Mouse (Mus musculus): ENCODE results near the gene Zdhhc19. TPM values are rescaled to one million over a fixed set of nuclear protein-coding genes. Genes with fewer than 3 reads are reported as not detected.

The Zdhhc19 gene
- polyA plus RNA-seq, 1 experiment from 2014 or later, result 0.26 TPM

DNA sequence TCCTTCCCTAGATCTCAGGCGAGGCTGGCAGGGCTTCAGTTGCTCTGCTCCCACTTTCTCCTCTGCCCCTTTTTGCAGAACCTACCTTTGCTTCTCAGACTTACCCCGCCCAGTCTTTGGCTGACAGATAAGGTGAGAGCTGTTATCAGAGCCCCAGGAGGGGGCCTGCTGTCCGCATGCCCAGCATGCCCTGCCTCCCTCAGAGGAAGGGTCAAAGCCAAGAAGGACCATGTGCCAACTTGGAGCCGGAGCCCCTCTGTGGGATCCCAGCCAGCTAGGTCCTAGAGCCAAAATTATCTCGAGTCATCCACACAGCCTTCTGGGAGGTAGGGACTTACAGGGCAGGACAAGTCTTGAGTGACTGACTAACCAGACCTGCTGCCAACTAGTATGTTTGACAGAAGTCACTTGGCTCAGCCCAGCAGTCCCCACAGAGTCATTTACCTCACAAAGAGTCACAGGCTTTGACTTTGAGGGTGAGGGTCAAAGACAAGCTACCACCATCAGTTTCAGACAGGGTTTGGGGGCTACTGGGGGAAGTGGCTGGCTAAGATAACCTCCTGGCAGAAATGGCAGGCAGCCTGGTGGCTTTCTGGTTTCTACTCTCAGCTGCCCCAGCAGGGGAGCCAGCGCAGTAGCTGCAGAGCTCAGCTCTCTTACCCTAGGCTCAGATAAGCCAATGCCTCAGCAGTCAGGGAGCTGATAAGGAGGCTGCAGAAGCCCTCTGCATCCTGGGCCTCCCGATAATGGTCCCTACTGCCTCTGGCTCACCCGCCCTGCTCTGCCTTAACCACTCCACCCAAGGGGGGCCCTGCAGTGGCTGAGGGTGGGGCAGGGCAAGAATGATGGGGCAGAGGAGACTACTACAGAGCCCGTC, 13.2 kb downstream of the Zdhhc19 start:
- Histone ChIP-seq H3K27me3 (ENCODE audit: control insufficient read depth, insufficient read depth, low read depth, low read length) (no peaks in the 10 kb centered on the region), H3K4me1 (ENCODE audit: control insufficient read depth, insufficient read depth, low read length) (peaks cover 2% of the 10 kb centered on the region; the same call in 1 of the 2 replicates), H3K36me3 (ENCODE audit: control insufficient read depth, insufficient read depth, low read length) (no peaks in the 10 kb centered on the region), H3K9ac (ENCODE audit: low read depth, low read length) (no peak overlapping the region), H3K27ac (ENCODE audit: low read length) (peak overlapping the region; percentile 28), H3K9me3 (replicated peaks; ENCODE audit: control insufficient read depth, low read length, poor library complexity, severe bottlenecking) (no peaks in the 10 kb centered on the region), H3K4me2 (ENCODE audit: low read length) (no peak overlapping the region), H3K4me3 (ENCODE audit: low read depth, low read length) (no peak overlapping the region)
- 60% methylated on average over 9 of the region's 9 CpGs for WGBS
- ATAC-seq, result 0 out of 2 replicates have a peak, but pooled peaks have one; percentile 30

- Histone ChIP-seq H3K9me3 (replicated peaks; ENCODE audit: control insufficient read depth, low read length, poor library complexity, severe bottlenecking) (no peaks in the 10 kb centered on the region), H3K9ac (ENCODE audit: low read depth, low read length) (no peak overlapping the region), H3K36me3 (ENCODE audit: control insufficient read depth, insufficient read depth, low read length) (no peaks in the 10 kb centered on the region), H3K27ac (ENCODE audit: low read length) (no peak overlapping the region), H3K4me2 (ENCODE audit: low read length) (no peak overlapping the region), H3K4me3 (ENCODE audit: low read depth, low read length) (no peak overlapping the region), H3K4me1 (ENCODE audit: control insufficient read depth, insufficient read depth, low read length) (peaks cover 6% of the 10 kb centered on the region), H3K27me3 (ENCODE audit: control insufficient read depth, insufficient read depth, low read depth, low read length) (no peaks in the 10 kb centered on the region)
- WGBS, result 75% methylated on average over 18 of the region's 18 CpGs
- ATAC-seq, result no peak
These were observed 14.6 kb downstream of the Zdhhc19 start for GRCm38 (mm10) chr16:32510399-32511337.

- no peak for ATAC-seq
- Histone ChIP-seq H3K9ac (ENCODE audit: low read depth, low read length) (no peak overlapping the region), H3K4me1 (ENCODE audit: control insufficient read depth, insufficient read depth, low read length) (peaks cover 12% of the 10 kb centered on the region), H3K27me3 (ENCODE audit: control insufficient read depth, insufficient read depth, low read depth, low read length) (no peaks in the 10 kb centered on the region), H3K36me3 (ENCODE audit: control insufficient read depth, insufficient read depth, low read length) (no peaks in the 10 kb centered on the region), H3K27ac (ENCODE audit: low read length) (no peak overlapping the region), H3K9me3 (replicated peaks; ENCODE audit: control insufficient read depth, low read length, poor library complexity, severe bottlenecking) (no peaks in the 10 kb centered on the region), H3K4me3 (ENCODE audit: low read depth, low read length) (no peak overlapping the region), H3K4me2 (ENCODE audit: low read length) (no peak overlapping the region)
- WGBS, result 74% methylated on average over 3 of the region's 3 CpGs
These were observed 15.3 kb downstream of the Zdhhc19 start for GRCm38 (mm10) chr16:32511338-32511734.

DNA sequence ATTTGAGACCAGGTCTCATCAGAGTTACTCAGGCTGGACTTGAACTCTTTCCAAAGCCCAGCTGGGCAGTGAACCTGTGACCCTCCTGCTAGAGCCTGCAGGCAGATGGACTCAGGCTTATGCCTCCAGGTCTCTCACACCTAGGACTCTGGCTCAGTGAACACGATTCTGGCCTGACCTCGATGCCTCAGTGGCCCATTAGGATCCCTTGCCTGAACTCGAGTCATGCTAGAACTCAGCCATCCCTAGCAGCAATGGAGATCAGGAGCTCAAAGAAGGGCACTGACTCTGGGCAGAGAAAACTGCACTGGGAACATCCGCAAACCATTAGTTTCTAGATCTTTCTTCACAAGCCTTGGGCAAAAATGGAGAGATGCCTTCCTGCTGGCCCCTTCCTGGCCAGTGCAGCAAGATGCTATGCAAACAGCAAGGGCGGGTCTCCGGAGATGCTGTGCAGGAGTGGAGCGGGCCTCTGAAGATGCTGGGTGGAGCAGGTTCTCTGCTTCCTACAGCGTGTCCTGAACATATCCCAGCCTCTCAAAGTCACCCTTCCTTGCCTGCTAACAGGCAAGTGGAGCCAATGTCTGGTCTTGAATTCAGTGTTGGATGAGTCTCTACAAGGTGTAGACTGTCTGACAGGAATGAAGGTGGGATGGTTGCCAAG, 15.9 kb downstream of the Zdhhc19 start:
- Histone ChIP-seq H3K4me3 (ENCODE audit: low read depth, low read length) (no peak overlapping the region), H3K27me3 (ENCODE audit: control insufficient read depth, insufficient read depth, low read depth, low read length) (no peaks in the 10 kb centered on the region), H3K36me3 (ENCODE audit: control insufficient read depth, insufficient read depth, low read length) (no peaks in the 10 kb centered on the region), H3K4me2 (ENCODE audit: low read length) (no peak overlapping the region), H3K9ac (ENCODE audit: low read depth, low read length) (no peak overlapping the region), H3K9me3 (replicated peaks; ENCODE audit: control insufficient read depth, low read length, poor library complexity, severe bottlenecking) (no peaks in the 10 kb centered on the region), H3K4me1 (ENCODE audit: control insufficient read depth, insufficient read depth, low read length) (peaks cover 16% of the 10 kb centered on the region), H3K27ac (ENCODE audit: low read length) (no peak overlapping the region)
- WGBS, result 86% methylated on average over 8 of the region's 8 CpGs
- no peak for ATAC-seq

DNA sequence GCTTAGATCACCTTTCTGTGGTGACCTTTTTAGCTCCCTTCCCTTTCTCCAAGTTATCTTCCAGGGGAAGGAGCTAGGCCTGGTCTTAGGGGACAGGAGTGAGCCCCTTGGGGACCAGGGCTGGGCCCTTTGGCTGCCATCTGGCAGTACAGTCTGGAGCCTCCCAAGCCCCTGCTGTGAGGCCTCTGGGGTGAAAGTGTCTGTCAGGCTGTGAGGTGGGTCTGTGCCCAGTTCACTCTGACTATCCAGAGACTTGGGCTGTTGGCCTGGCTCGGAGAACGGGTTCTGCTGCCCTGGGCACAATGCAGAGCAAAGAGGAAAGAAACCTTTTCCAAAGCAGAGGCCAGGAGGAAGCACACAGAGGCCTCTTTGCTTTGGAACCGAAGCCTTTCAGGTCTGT, 16.9 kb downstream of the Zdhhc19 start:
- 80% methylated on average over 3 of the region's 3 CpGs for WGBS
- H3K27ac ChIP-seq (ENCODE audit: low read length), result peak overlapping the region; percentile 30; the same call in 1 of the 2 replicates
- H3K4me3 ChIP-seq (ENCODE audit: low read depth, low read length), result no peak overlapping the region
- H3K9me3 ChIP-seq (replicated peaks; ENCODE audit: control insufficient read depth, low read length, poor library complexity, severe bottlenecking), result no peaks in the 10 kb centered on the region
- H3K36me3 ChIP-seq (ENCODE audit: control insufficient read depth, insufficient read depth, low read length), result no peaks in the 10 kb centered on the region
- no peak overlapping the region for H3K4me2 ChIP-seq (ENCODE audit: low read length)
- no peak overlapping the region for H3K9ac ChIP-seq (ENCODE audit: low read depth, low read length)
- ATAC-seq, result no peak
- H3K27me3 ChIP-seq (ENCODE audit: control insufficient read depth, insufficient read depth, low read depth, low read length), result no peaks in the 10 kb centered on the region
- H3K4me1 ChIP-seq (ENCODE audit: control insufficient read depth, insufficient read depth, low read length), result peaks cover 16% of the 10 kb centered on the region

DNA sequence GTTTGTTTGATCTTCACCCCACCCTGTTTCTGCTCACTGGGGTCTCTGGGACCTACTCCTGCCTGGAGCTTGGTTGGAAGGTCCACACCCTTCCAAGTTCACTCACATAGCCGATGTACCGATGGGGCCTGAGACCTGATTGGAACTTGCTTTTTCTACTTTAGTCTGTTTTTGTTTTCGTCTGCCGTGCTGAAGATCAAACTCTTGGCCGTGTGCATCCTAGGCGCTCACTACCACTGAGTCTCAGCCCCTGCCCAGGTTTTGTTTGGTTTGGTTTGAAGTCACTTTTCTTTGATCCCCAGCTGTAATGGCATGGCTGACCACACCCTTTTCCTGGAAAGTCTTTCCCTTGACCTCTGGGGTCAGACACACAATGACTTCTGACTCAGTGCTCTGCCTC, 17.3 kb downstream of the Zdhhc19 start:
- 90% methylated on average over 6 of the region's 6 CpGs for WGBS
- no peak overlapping the region for H3K27ac ChIP-seq (ENCODE audit: low read length)
- no peak for ATAC-seq

GRCm38 (mm10) chr16:32513948-32514347, 17.9 kb downstream of the Zdhhc19 start:
- H3K9ac ChIP-seq (ENCODE audit: low read depth, low read length), result no peak overlapping the region

More for the DNA sequence above, 17.3 kb downstream of the Zdhhc19 start:
- Histone ChIP-seq H3K9me3 (replicated peaks; ENCODE audit: control insufficient read depth, low read length, poor library complexity, severe bottlenecking) (no peaks in the 10 kb centered on the region), H3K4me1 (ENCODE audit: control insufficient read depth, insufficient read depth, low read length) (peaks cover 16% of the 10 kb centered on the region), H3K4me2 (ENCODE audit: low read length) (no peak overlapping the region), H3K36me3 (ENCODE audit: control insufficient read depth, insufficient read depth, low read length) (no peaks in the 10 kb centered on the region), H3K27me3 (ENCODE audit: control insufficient read depth, insufficient read depth, low read depth, low read length) (no peaks in the 10 kb centered on the region), H3K4me3 (ENCODE audit: low read depth, low read length) (no peak overlapping the region), H3K9ac (ENCODE audit: low read depth, low read length) (no peak overlapping the region)

GRCm38 (mm10) chr16:32516006-32516962, 20.2 kb downstream of the Zdhhc19 start:
- peak; percentile 92 for ATAC-seq
- peaks cover 14% of the 10 kb centered on the region for H3K4me1 ChIP-seq (ENCODE audit: control insufficient read depth, insufficient read depth, low read length)
- WGBS, result 3% methylated on average over 21 of the region's 21 CpGs
- no peaks in the 10 kb centered on the region for H3K27me3 ChIP-seq (ENCODE audit: control insufficient read depth, insufficient read depth, low read depth, low read length)
- peak overlapping the region; percentile 11 for H3K4me3 ChIP-seq (ENCODE audit: low read depth, low read length)
- H3K36me3 ChIP-seq (ENCODE audit: control insufficient read depth, insufficient read depth, low read length), result no peaks in the 10 kb centered on the region
- peak overlapping the region; percentile 69 for H3K9ac ChIP-seq (ENCODE audit: low read depth, low read length)
- no peaks in the 10 kb centered on the region for H3K9me3 ChIP-seq (replicated peaks; ENCODE audit: control insufficient read depth, low read length, poor library complexity, severe bottlenecking)
- H3K27ac ChIP-seq (ENCODE audit: low read length), result peak overlapping the region; percentile 95
- H3K4me2 ChIP-seq (ENCODE audit: low read length), result peak overlapping the region; percentile 48

More at GRCm38 (mm10) chr16:32513948-32514347, 17.9 kb downstream of the Zdhhc19 start:
- Histone ChIP-seq H3K27me3 (ENCODE audit: control insufficient read depth, insufficient read depth, low read depth, low read length) (no peaks in the 10 kb centered on the region), H3K4me3 (ENCODE audit: low read depth, low read length) (no peak overlapping the region), H3K4me1 (ENCODE audit: control insufficient read depth, insufficient read depth, low read length) (peaks cover 16% of the 10 kb centered on the region), H3K36me3 (ENCODE audit: control insufficient read depth, insufficient read depth, low read length) (no peaks in the 10 kb centered on the region), H3K4me2 (ENCODE audit: low read length) (no peak overlapping the region), H3K9me3 (replicated peaks; ENCODE audit: control insufficient read depth, low read length, poor library complexity, severe bottlenecking) (no peaks in the 10 kb centered on the region), H3K27ac (ENCODE audit: low read length) (peak overlapping the region; percentile 14; the same call in 1 of the 2 replicates)
- no peak for ATAC-seq
- 93% methylated on average over 6 of the region's 6 CpGs for WGBS
